Mouse (Mus musculus): ENCODE results near the gene Scrt2.

GRCm38 (mm10) chr2:152048003-152048980, 33.0 kb upstream of the Scrt2 start:
- TF ChIP-seq CTCF (IDR thresholded peaks at IDR 0.05) (no peak), EP300 (IDR thresholded peaks at IDR 0.05) (no peak)
